Mouse (Mus musculus) spleen, adult 2 months (tissue): ENCODE measurements at regions not wholly inside any gene's neighbourhood (a gene's known extent, or its start where the extent isn't known, plus 50 kb on each side); places are given as distances from the start of the nearest gene placed in this dataset.

ENCODE experiments used
- DNase-seq, 2 experiments: peaks; one replicate each; pipeline versions ENCODE4 v3.0.0 to v3.0.0-alpha.2; 2012 to 2021; ENCODE audit warnings: low spot score in 2 of 2, low read depth in 1 of 2
- H3K27ac ChIP-seq: fragments of 200-500 bp; 2 replicates; pipeline ENCODE4 v1.5.1; 2012; ENCODE audit warnings: low read length, inconsistent platforms; ENCODE audit not compliant: insufficient read depth
- H3K27me3 ChIP-seq: fragments of 200-500 bp; 2 replicates; pipeline ENCODE4 v1.6.1; 2012; ENCODE audit warnings: mild to moderate bottlenecking, moderate library complexity, low read length, inconsistent platforms; ENCODE audit not compliant: control insufficient read depth, insufficient read depth
- H3K36me3 ChIP-seq: fragments of 200-500 bp; 2 replicates; pipeline ENCODE4 v1.6.1; 2012; ENCODE audit warnings: mild to moderate bottlenecking, low read length, inconsistent platforms; ENCODE audit not compliant: control insufficient read depth, insufficient read depth
- H3K4me1 ChIP-seq: fragments of 200-500 bp; 2 replicates; pipeline ENCODE4 v1.6.1; 2011; ENCODE audit warnings: inconsistent platforms; ENCODE audit not compliant: control insufficient read depth, insufficient read depth, insufficient read length
- H3K4me3 ChIP-seq: fragments of 200-500 bp; 2 replicates; pipeline ENCODE4 v1.5.1; 2011; ENCODE audit warnings: mild to moderate bottlenecking, inconsistent platforms; ENCODE audit not compliant: insufficient read depth, insufficient read length; ENCODE audit errors: extremely low read depth
- CTCF ChIP-seq: fragments of 200-500 bp; IDR thresholded peaks from 2 replicates; pipeline ENCODE4 v1.5.1; 2011; ENCODE audit warnings: mild to moderate bottlenecking, inconsistent platforms; ENCODE audit not compliant: insufficient read depth, insufficient read length, insufficient replicate concordance; ENCODE audit errors: extremely low read depth
- POLR2A ChIP-seq: fragments of 200-500 bp; IDR thresholded peaks from 2 replicates; pipeline ENCODE4 v1.6.1; 2011; ENCODE audit warnings: low read depth, low read length, inconsistent platforms
- WGBS: fragments of 180-500 bp; shearing (Covaris S2); methylation state at CpG from one replicate; pipeline ENCODE4 v1.1.7; 2018; 5-methylcytosine and 5-hydroxymethylcytosine counted together

DNA sequence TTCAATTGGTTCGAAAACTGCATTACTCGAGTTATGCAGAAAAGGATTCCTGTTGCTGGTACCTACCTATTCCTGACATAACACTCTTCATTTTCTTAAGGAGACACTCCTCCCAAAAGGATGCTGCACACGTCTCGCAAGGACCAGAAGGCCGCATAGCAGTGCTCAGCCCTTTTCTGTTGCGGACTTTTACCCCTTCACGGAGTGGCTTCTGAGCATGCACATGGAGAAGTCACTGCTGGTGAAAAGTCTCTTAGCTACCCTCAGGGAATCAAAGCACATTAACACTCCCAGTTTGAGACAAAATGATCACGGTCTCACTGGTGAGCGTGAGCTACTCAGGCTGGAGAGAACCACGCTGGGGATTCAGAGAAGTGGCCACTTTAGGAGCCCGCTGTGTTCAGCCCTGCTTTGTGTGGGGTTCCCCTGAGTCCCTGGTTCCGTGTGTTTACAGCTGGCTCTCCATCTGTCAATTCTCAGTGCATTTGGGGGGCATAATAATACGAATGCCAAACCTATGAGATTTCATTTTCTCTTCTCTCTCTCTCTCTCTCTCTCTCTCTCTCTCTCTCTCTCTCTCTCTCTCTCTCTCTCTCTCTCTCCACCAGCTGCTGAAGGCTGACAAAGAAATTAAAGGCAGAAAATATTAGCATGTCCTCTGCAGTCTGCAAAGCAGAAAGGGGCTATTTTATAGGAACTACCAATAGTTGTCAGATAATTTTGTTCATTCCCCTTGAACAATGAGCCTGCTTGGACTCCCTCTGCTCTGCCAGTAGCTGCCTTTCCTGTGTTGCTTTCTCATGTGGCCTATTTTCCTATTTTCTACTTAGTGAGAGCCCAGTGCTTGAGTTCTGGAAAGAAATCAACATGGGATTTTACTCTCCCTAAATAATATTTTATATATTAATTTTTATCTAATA is 160.7 kb downstream of the Basp1 start:
- Histone ChIP-seq H3K4me1 (no peaks in the 10 kb centered on the region), H3K36me3 (no peaks in the 10 kb centered on the region), H3K27me3 (no peaks in the 10 kb centered on the region), H3K4me3 (no peak overlapping the region), H3K27ac (no peak overlapping the region)
- no peak for TF ChIP-seq POLR2A
- no peak for TF ChIP-seq CTCF
- 87% methylated on average over 13 of the region's 13 CpGs for WGBS
- DNase-seq = no peak

DNA sequence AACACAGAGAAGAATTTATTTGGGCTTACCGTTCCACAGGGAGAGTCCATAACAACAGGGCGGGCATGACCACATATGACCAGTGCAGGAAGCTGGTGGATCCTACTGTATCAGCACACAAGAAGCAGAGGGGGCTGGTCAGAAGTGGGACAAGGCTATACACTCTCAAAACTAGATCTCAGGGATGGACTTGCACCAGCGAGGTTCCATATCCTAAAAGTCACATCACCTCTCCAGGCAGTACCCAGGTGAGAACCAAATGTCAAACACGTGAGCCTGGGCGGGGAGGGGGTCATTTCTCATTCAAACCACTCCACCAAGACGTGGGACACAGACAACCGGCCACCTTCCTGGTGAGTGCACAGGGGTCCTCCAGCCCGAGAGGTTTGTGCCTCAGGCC is 167.9 kb downstream of the Basp1 start:
- TF ChIP-seq CTCF (no peak), POLR2A (no peak)
- Histone ChIP-seq H3K36me3 (no peaks in the 10 kb centered on the region), H3K27ac (no peak overlapping the region), H3K27me3 (no peaks in the 10 kb centered on the region), H3K4me3 (no peak overlapping the region), H3K4me1 (no peaks in the 10 kb centered on the region)
- WGBS = 93% methylated on average over 8 of the region's 8 CpGs
- no peak for DNase-seq

DNA sequence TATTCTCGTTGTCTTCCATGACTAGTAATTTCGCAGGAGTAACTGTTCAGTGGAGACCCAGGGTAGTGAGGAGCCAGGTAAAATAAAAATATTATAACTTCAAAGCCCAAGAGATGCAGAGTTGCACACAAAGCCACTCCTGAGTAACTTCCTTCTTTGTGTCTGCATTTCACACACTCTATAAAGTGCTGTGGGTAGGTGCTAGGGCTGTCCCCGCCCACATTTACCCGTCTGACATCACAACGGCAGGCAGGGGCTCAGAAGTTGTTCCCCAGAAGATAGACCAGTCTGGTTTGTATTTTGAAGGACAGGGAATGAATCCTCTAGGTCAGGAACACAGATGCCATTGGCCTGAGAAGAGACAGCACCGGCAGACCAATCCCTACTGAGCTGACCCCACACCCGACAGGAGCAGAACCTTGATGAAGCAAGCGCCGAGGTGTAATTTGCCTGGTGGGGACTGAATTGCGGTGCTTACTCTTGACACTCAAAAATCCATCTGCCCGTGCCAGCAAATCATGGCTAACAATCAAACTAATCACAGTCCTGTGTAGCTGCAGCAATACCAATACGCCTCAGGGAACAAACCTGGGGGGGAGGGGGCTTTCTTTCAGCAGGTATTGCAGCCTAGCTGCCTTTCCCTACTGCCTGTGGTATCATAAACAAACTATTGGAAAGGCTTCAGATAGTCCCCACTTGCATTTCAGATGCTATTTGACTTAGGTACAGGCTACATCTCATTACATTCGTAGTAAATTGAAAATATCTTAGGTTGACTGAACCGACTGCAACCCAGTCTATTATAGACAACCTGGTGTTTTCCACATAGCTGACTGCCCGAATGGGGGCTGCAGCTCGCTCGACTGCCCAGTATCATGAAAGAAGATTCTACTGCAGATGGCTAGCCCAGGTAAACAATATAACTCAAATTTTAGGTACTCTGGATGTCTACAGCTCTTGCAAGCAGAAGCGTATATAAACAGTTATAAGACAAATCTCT is 175.6 kb downstream of the Basp1 start:
- WGBS = 83% methylated on average over 18 of the region's 18 CpGs
- Histone ChIP-seq H3K4me1 (no peaks in the 10 kb centered on the region), H3K36me3 (no peaks in the 10 kb centered on the region), H3K4me3 (no peak overlapping the region), H3K27ac (no peak overlapping the region), H3K27me3 (no peaks in the 10 kb centered on the region)
- TF ChIP-seq CTCF (no peak), POLR2A (no peak)
- DNase-seq = no peak

DNA sequence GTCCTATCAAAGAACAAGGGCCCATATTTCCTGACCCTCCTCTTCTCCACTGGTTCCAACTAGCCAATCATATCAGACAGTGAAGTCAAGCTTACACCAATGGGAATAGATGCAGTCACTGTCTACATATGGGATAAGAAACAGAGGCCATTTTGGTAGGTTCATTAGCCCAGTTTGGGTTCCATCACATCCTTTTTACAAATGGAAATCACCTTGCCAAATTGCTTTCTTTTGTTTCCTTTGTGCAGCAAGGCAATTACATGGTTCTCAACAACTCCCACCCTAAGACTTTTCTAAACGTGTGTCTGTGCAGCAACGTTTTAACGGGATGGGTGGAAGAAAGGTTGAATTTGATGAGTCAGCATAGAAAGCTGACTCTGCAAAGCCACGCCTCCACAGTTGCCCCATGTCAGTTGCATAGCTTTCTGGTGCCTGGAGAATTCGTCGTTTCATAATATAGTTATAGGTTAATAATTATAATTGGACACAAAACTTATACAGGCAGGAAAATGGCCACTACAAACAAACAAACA is 177.3 kb downstream of the Basp1 start:
- 84% methylated on average over 6 of the region's 6 CpGs for WGBS

DNA sequence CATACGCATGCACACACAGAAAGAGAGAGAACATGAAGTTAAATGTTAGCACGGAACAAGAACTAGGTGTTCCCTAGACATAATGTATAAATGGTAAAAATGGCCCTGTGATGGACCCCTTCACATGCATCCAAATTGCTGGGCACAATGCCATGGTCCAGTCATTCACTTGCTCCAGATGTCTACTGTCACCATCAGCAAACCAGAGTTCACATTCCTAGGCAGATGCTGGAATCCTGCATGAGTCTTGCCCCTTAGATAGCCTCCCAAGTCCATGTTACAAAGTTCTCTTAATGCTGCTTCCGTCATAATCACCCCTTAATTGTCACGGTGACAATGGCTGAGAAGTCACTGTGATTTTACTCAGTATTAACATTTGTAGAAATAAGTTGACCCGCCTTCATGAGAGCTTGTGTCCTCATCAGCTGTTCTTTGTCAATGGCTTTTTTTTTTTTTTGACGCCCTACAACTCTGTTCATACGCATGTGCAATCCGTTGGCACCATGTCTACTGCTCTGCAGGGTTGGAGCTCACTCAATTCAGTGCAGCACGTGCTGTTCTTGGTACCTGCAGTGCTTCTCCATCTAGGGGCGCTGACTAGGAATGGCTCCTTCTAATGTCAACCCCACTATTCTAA is 179.4 kb downstream of the Basp1 start:
- Histone ChIP-seq H3K27me3 (no peaks in the 10 kb centered on the region), H3K36me3 (no peaks in the 10 kb centered on the region), H3K4me1 (no peaks in the 10 kb centered on the region), H3K27ac (no peak overlapping the region), H3K4me3 (no peak overlapping the region)
- 91% methylated on average over 10 of the region's 10 CpGs for WGBS
- DNase-seq = no peak
- TF ChIP-seq CTCF (no peak), POLR2A (no peak)

More for the DNA sequence above, 177.3 kb downstream of the Basp1 start:
- H3K27me3 ChIP-seq = no peaks in the 10 kb centered on the region
- TF ChIP-seq CTCF (no peak), POLR2A (no peak)
- H3K4me3 ChIP-seq = no peak overlapping the region
- H3K4me1 ChIP-seq = no peaks in the 10 kb centered on the region
- H3K36me3 ChIP-seq = no peaks in the 10 kb centered on the region
- DNase-seq = no peak
- no peak overlapping the region for H3K27ac ChIP-seq

DNA sequence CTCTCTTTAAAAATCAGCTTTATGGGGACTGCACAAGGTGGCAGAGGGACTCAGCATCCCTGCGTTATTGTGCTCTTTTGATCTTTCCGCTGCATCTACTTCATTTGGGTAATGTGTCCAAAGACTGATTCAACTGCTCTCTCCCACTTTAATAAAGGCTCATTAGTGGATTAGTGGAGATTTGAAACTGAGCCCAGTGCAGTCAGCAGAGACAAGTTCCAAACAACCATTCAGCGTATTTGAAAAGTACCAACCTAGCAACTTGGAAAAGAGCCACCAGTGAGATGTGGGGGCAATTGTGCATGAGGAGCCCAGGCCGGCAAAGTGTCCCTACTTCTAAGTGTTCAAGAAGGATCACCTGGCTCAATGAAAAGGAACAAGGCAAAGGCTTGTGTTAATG is 183.4 kb downstream of the Basp1 start:
- Histone ChIP-seq H3K27me3 (no peaks in the 10 kb centered on the region), H3K4me1 (peaks cover 2% of the 10 kb centered on the region), H3K36me3 (no peaks in the 10 kb centered on the region), H3K4me3 (no peak overlapping the region), H3K27ac (no peak overlapping the region)
- DNase-seq = no peak
- 94% methylated on average over 4 of the region's 4 CpGs for WGBS
- TF ChIP-seq POLR2A = no peak
- TF ChIP-seq CTCF = no peak
